Mouse (Mus musculus): Measurements from ENCODE around the gene Ccdc86.

GRCm38 (mm10) chr19:10895016-10895528 lies 54.0 kb downstream of the Ccdc86 start, which contains the start of gene Prpf19:
- TF ChIP-seq CTCF (IDR thresholded peaks at IDR 0.05; ENCODE audit: low read depth, low read length) (no peak), POLR2AphosphoS5 (IDR thresholded peaks at IDR 0.05; ENCODE audit: insufficient replicate concordance, low read depth, low read length) (no peak), GATA1 (IDR thresholded peaks at IDR 0.05; ENCODE audit: borderline replicate concordance, low read length) (no peak), GATA2 (IDR thresholded peaks at IDR 0.05; ENCODE audit: borderline replicate concordance, low read depth, low read length) (no peak)

All from G1E (cell line).